Mouse (Mus musculus) ZHBTc4 (cell line): Measurements from ENCODE around the gene Cdkn2aip.

Experiments
- DNase-seq: peaks from one replicate; pipeline ENCODE4 v3.0.0-alpha.2; 2011; ENCODE audit warnings: low read depth, low spot score

Gene Cdkn2aip

DNA sequence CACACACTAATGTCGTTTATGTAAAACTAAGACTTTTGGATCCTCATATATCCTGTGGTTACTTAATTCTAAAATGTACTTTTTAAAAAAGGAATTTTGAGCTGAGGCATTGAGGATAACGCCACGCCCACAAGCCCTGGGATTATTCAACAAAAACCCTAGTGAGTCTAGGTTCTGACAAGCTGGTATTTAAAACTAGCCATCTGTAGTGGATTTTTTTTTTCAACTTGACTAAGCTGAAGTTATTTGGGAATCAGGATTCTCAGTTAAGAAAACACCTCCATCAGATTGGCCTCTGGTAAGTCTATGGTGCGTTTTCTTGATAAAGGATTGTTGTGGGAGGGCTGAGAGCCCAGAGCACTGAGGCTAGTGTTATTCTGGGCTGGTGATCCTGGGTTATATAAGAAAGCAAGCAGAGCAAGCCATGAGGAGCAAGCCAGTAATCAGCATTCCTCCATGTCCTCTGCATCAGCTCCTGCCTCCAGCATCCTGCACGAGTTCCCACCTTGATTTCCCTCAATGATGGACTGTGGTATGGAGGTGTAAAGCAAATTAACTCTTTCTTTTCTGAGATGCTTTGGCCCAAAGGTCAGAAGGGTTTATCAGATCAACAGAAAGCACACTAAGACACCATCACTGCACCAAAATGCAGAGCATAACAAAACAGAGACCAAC lies 18.2 kb downstream of the Cdkn2aip start:
- no peak for DNase-seq

DNA sequence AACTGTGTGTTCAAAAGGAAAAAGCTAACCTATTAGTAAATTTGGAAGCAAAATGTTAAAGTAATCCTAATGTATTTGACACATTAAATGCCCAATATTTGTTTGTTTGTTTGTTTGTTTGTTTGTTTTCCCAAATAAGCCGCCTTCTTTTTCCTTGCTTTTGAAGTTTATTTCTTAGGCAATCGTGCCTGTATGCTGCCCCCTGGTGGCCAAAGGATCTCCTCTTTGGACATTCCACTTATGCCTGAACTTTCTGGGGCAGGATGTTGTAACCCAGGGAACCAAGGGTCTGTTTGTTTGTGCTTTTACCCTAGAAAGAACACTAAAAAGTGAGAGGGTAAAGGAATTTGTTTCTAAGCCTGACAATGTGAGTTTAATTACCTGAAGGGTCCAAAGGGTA lies 20.6 kb downstream of the Cdkn2aip start:
- DNase-seq = peak; percentile 80

DNA sequence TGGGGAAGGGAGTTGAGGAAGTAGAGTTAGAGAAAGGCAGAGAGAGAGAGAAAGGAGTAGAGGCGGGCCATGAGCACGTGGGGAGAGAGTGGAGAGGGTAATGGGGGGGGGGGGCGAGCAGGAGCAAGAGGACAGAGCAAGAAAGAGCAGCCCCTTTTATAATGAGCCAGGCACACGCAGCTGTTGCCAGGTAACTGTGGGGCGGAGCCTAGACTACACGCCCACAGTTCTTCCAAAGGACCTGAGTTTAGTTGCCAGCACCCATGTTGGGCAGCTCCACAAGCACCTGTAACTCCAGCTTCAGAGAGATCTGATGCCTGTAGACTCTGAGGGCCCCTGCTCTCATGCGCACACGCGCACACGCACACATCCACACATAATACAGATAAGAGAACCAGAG lies 21.9 kb downstream of the Cdkn2aip start:
- DNase-seq = peak; percentile 58

DNA sequence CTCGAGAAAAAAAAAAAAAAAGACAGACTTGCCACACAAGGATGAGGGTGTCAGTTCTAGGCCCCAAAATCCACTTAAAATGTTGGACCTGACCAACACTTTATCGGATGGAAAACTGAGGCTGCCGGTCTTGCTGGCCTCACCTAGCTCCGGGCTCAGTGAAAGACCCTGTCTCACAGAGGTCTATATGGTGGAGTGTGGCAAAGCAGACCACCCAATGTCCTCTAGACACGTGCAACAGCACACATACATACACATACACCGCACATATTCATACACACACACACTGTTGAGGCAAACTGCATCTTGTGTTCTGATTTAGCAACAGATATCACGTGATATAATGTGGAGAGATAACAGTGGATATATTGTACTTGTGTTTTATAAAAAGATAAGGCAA lies 22.4 kb downstream of the Cdkn2aip start:
- DNase-seq = no peak

DNA sequence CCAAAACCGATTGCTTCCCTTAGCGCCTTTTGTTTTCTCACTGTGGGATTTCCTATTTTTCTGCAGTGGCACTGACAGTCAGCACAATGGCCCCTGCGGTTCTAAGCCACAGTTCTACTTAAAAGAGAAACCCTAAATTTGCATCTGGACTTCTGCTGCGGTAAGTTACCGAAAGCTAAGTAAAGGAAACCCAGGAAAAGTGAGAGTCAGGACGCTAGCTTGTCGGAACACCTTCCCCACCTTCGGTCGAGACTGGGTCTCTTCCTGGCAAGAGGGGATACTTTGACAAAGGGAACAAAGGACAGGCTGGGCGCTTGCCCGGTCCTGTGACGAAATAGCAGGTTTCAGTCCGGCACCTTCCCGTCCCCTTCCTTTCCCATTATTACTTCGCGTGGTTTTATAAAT lies 23.1 kb downstream of the Cdkn2aip start:
- peak; percentile 26 for DNase-seq

DNA sequence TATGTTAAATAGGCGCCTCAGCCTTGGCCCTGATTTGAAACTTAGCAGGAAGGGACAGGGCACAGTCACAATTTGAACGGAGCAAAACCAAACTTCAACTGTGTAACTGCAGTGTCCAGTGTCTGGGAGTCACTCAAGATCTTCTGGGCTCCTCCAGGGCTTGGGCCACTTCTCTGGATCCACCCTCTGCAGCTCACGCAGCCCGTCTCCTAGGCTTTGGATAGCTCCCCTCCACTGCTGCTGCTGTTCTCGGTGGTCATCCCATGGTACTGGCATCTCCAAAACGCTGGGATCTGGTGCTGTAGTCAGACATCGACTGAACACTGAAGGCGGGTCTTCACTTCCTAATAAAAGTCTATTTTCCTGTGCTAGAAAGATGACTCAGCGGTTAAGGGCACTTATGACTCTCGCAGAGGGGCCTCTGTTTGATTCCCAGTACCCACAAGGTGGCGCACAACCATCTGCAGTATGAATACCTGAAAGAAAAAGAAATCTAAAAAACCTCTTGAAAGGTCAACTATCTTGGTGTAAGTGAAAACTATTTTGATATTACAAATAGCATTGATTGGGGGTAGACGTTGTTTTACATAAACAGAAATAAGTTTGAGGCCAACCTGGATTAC lies 23.9 kb downstream of the Cdkn2aip start:
- peak; percentile 76 for DNase-seq

DNA sequence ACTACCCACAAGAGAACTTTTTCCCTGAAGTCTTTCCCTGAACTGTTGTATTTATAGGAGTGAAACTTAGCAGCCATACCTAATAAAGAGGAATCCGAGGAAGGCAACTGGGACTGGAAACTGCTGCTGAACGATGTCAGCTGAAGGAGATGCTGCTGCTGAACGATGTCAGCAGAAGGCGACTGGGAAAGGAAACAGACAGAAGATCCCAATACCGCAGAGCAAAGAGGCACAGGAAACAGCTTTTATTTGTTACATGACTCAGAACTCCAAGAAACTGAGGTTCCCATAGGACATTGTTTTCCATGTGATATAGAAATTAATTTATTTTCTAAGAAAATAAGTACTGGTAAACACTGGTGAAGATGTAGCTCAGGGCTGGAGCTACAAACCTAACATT lies 29.3 kb downstream of the Cdkn2aip start:
- DNase-seq = no peak

DNA sequence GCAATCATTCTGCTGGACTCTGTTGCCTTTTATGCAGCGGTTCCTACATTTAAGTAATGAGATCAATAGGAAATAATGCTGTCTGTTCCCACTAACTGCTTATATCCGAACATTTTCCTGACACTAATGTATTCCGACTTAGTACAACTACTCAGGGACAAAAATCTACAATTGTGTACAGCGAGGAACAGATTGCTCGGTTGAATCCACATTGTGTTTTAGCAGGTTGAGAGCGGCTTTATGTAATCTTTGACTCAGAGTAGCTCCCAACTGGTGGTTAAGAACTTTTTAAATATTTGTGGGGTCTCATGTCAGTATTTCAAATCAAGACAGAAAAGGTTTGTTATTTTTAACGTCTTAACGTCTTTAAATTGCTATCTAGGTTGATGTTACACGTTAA lies 29.7 kb downstream of the Cdkn2aip start:
- no peak for DNase-seq

DNA sequence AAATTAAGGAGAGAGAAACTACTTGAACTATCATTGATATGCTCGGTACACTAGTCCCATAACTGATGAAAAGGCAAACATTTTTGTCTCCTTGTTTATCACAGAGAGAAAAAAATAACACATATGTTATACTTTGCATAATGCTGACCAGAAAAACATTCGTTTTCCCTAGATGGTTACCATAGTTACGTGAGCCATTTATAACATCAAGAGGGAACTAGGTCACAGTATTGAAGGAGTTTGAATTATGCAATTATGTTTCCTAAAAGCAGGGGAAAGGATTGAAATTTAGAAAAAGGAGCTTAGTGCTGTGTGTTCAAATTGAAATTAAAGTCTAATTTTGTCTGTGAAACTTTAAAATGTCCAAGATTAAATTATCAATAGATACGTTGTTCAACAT lies 33.4 kb downstream of the Cdkn2aip start:
- no peak for DNase-seq

DNA sequence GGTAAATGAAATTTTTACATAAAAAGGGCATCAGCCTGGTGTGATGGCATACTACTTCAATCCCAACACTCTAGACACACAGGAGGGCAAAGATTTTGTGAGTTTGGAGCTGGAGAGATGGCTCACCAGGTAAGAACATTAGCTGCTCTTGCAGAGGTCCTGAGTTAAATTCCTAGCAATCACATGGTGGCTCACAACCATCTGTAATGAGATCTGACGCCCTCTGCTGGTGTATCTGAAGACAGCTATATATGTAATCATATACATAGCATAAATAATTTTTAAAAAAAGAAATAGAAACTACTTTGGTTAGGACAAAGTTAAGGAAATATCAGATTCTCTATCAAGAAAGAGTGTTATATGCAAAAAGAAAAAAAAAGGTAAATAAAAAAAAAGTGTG lies 34.1 kb downstream of the Cdkn2aip start:
- peak; percentile 30 for DNase-seq

DNA sequence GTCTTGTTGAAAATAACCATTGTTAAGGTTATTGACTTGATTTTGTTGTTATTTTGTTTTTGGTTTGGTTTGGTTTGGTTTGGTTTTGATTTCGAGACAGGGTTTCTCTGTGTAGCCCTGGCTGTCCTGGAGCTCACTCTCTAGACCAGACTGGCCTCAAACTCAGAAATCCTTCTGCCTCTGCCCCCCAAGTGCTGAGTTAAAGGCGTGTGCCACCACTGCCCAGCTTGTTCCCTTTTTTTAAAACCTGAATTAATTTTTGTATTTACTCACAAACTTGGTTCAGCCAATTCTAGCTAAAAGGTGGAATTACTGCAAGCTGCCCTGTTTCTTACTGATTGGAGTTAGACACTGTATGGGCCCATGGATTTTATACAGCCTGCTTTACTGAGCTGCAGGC lies 37.1 kb downstream of the Cdkn2aip start:
- no peak for DNase-seq

DNA sequence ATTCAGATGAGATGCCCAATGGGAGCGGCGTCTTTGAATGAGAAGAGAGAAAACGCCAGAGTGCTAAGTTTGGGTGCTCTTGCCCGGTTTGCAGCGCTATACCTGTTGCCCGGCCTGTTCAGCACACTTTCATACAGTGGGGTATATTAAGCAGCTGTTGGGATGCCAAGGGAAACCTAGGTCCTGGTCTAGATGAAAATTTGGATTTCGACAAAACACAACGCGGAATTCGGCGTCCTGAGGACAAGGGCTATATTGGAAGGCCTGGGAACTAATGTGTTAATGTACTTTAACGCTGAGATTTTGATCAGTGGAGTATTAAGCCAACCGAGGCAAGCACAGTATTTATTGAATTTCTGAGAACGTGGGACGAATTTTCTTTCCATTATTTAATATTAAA lies 37.5 kb downstream of the Cdkn2aip start:
- DNase-seq = no peak

DNA sequence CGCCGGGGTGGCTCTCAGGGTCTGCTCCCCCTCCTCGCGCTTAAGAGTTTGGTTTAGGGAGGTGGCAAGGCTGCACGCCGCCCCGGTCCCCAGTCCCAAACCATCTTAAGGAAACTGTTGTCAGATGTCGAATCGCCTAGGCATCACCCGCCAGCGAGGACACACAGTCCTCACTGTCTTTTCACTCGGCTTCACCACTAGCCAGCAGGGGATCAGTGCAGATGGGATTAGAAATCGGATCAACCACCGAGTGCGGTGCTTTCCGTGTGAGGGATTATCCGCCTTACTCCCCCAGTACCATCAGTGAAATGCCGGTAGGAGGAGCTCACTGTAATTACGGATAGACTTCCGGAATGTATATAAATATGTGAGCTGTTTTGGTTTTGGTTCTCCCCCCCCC lies 37.9 kb downstream of the Cdkn2aip start:
- peak; percentile 74 for DNase-seq

DNA sequence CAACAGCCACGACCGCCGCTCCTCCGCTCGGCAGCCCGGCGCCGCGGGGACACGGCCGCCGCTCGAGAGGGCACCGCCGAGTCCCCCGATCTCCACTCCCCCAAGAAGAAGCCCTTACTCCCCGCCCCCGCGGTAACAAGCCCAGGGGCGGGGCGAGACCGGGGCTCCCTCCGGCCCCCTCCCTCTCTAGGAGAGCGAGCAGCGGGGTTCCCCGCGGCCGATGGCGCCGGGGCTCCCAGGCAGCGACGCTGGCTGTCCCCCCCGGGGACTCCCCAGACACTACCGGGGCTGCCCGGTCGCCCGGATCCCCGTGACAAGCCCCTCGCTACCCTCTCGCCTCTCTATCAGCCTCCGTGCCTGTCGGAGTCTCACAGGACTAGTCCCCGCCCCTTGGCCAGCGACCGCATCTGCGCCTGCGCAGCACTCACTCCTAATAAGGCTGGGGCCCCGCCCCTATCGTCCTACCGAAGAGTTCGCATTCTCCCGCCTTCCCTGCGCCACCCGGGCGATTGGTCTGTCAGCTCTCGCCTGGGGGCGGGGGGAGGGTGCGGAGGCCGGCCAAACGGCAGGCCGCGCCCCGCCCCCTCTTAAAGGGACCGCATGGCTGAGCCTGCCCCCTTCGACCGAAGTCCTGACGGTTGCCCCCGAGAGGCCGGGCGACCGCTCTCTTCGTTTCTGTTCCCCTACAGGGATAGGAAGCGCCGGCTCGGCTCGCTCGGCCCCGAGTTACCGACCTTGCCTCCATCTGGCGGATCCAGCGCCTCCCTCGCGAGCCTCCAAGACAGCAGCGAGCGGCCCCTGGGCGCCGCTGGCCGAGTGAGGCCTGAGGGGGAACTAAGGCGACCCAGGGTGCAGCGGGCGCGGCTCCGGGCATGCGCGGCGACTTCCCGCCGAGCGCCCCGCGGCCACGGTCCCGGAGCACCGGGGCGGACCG lies 38.7 kb downstream of the Cdkn2aip start, which contains the start of gene Ing2:
Ing2 (minus strand) TSS at position 780 of the 934 bp plus-strand sequence.
- peak; percentile 100 for DNase-seq

DNA sequence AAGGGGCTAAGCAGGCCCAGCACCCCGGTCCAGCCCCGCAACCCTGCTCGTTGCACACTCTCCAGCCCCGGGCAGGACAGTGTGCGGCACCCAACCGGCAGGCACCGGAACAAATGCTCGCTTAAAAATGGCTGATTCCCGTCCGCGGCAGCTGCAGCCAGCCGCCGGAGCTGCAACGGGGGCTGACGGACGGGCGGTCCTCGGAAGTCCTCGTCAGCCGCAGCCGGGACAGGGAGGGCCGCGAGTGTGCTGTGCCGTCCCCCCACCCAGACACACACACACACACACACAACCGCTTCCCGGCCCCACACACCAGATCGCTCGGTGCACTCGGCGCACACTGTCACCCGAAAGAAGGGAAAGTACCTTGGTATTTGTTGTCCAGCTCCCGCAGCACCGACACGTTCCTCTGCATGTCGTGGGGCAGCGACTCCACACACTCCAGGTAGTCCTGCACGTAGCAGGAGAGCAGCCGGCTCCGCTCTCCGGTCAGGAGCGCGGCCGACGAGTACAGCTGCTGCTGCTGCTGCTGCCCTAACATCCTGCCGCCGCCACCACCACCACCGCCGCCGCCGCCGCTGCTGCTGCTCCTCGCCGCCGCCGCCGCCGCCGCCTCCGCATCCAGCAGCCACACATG lies 39.5 kb downstream of the Cdkn2aip start:
- DNase-seq = no peak

DNA sequence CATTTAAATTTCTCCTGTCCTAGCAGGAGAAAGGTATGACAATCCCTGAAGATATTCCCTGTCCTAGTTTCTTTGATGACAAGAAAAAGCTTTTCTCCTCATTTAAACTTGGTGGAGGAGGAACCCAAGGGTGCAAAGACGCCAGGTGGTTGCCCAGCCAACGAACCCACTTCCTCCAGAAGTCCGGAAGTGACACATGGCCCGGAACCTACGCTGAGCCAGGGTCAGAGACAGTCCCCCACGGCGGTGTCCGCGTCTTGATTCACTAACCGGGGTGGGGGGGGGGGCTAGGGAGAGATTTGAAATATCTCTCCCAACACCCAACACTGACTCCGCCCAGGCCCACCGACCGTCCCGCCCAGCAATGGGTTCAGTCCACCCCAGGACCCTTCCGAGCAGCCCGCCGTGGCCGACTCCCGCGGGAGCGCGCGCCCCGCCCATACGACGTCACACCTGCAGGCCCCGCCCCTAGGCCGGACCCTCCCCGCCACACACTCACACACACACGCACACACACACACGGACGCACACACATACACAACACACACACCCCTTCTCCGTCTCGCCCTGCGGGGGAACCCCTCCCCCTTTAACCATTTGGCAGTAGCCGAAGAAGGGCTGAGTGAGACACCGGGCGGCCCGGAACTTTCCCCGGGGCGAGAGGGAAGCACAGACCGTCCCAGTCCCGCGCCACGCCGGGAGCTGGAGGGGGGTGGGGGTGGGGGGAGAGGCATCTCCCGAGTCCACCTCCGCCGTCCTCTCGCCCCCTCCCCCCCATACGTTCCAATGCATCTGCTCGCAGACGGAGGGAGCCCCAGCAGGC lies 40.2 kb downstream of the Cdkn2aip start:
- peak; percentile 89 for DNase-seq

DNA sequence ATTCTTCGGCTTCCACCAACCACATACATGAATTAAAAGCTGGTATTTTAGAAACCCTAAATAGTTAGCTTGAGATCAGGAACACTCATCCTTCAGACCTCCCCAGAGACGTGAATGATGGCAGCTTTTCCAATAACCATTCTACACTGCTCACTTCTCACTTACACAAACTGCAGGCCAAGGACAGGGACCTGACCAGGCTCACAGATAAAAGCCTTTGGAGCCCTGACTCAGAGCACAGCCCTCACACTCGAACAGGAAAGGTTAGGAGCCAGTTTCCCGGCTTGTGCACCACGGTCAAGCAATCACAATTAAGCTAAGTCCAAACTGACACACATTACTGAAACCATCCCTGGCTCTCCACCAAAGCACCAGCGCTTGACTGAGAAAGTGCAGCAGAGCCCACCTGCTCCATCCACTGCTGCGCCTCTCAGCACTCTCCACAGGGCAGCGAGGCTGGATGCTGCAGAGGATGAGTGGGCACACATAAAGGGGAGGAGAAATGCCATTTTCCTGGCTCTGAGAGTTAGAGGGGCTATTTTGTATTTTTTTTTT lies 49.4 kb downstream of the Cdkn2aip start:
- DNase-seq = no peak

DNA sequence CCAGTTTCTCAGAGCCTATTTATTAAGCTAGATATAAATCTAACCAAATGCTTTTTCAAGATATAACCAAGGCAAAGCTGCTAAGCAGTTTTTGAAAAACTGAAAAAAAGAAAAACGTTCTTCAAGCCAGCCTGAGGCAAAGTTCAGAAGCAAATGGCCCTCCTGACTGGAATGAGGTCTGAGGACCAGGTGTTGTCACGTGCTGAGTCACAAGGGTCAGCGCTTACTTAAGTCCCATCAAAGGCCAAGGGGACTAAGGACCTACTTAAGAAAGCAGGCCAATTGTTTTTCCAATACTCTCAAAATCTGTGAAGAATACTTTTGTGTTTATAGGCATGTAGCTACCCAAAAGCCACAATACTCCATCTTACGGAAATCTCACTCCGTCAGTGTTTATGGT lies 50.5 kb downstream of the Cdkn2aip start:
- no peak for DNase-seq

DNA sequence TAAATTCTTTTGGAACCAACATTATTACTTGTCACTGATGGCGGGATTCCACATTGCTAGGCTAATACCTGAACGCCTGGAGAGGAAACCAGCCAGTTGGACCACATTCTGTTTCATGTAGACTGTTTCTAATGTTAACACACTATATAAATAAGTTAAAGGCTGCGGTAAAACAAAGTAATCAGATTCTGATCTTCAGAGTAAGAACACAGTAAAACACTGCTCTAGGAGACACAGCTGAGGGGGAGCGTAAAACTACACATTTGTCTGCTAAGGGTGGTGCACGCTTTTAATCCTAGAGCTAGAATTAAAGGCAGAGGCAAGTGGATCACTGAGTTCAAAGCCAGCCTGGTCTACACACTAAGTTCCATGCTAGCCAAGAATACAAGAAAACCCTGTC lies 51.0 kb downstream of the Cdkn2aip start:
- no peak for DNase-seq

DNA sequence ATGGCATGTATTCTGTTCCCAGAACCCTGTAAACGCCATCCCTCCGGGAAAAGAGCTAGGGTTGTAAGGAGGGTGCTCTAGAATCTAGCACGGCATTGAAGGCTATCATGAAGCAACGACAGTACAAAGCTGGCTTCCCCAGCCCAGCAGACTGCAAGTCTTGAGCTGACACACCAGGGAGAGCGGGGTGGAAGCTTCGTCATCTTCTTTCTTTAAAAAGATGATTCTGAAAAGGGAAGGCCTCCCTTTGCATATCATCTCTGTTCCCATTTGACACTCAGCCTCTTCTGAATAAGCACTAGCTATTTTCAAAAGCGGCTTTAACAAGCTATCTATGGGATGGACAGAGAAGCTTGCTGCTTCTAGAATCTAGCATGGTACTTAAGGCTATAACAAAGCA lies 53.3 kb downstream of the Cdkn2aip start:
- no peak for DNase-seq

DNA sequence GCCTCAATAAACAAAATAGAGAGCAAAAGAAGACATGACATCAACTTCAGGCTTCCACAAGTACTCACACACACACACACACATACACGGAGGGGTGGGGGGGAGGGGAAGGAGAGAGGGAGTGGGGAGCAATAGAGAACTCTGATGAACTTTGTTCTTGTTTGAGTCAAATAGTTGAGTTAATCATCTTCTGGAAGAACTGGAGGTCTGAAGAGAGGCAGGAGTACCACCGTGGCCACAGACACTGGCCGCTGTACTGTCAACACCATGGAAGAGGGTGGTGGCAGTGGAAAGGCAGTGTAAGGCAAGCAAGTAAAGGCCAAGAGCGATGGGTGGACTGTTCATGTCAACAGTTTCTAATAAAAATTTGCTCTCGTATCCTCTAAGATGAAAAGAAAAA lies 54.3 kb downstream of the Cdkn2aip start:
- no peak for DNase-seq
